Mouse (Mus musculus): ENCODE measurements around the gene Ccdc88a. TPM values are rescaled to one million over a fixed set of nuclear protein-coding genes. Genes with fewer than 3 reads are reported as not detected.
"Not testable (repeated sequence)": the region's sequence is repeated elsewhere in the genome, so short reads cannot be mapped to it uniquely, and the experiment has no call there.

Gene Ccdc88a
- polyA plus RNA-seq, 1 experiment from 2014 or later = 20.9 TPM

- DNase-seq (ENCODE audit: low spot score) (no peak), ATAC-seq (replicated peaks; ENCODE audit: low FRiP score, low TSS enrichment, low read depth) (no peak)
- no peaks in the 10 kb centered on the region for H3K4me1 ChIP-seq (replicated peaks; ENCODE audit: control insufficient read depth, insufficient read depth, low read length)
- H3K27ac ChIP-seq (ENCODE audit: low read depth) = no peak overlapping the region
- H3K9me3 ChIP-seq (ENCODE audit: control insufficient read depth, low read length) = no peaks in the 10 kb centered on the region
- H3K36me3 ChIP-seq (ENCODE audit: control insufficient read depth, insufficient read depth, low read length) = peaks cover 73% of the 10 kb centered on the region
- WGBS = 97% methylated on average over 1 of the region's 1 CpGs
- H3K4me3 ChIP-seq (ENCODE audit: low read depth, low read length) = no peak overlapping the region
- H3K27me3 ChIP-seq (replicated peaks; ENCODE audit: control insufficient read depth, insufficient read depth, low read length) = no peaks in the 10 kb centered on the region
- H3K4me2 ChIP-seq (ENCODE audit: low read length) = no peak overlapping the region
- H3K9ac ChIP-seq (ENCODE audit: low read length) = no peak overlapping the region
These were observed 164.7 kb downstream of the Ccdc88a start for GRCm38 (mm10) chr11:29538201-29538600.

GRCm38 (mm10) chr11:29544225-29544945 is 170.9 kb downstream of the Ccdc88a start:
- WGBS = 86% methylated on average over 3 of the region's 3 CpGs
- H3K9me3 ChIP-seq (ENCODE audit: control insufficient read depth, low read length) = no peaks in the 10 kb centered on the region

GRCm38 (mm10) chr11:29545150-29545752 is 171.8 kb downstream of the Ccdc88a start:
- WGBS = 87% methylated on average over 4 of the region's 4 CpGs
- H3K9me3 ChIP-seq (ENCODE audit: control insufficient read depth, low read length); H3K9ac ChIP-seq (ENCODE audit: low read length); H3K4me3 ChIP-seq (ENCODE audit: low read depth, low read length); H3K27ac ChIP-seq (ENCODE audit: low read depth); ATAC-seq (replicated peaks; ENCODE audit: low FRiP score, low TSS enrichment, low read depth); H3K4me1 ChIP-seq (replicated peaks; ENCODE audit: control insufficient read depth, insufficient read depth, low read length); H3K27me3 ChIP-seq (replicated peaks; ENCODE audit: control insufficient read depth, insufficient read depth, low read length); H3K4me2 ChIP-seq (ENCODE audit: low read length); DNase-seq (ENCODE audit: low spot score): not testable (repeated sequence)
- H3K36me3 ChIP-seq (ENCODE audit: control insufficient read depth, insufficient read depth, low read length) = peaks cover 55% of the 10 kb centered on the region

More at GRCm38 (mm10) chr11:29544225-29544945, 170.9 kb downstream of the Ccdc88a start:
- H3K36me3 ChIP-seq (ENCODE audit: control insufficient read depth, insufficient read depth, low read length) = peaks cover 61% of the 10 kb centered on the region
- no peak overlapping the region for H3K4me3 ChIP-seq (ENCODE audit: low read depth, low read length)
- H3K27ac ChIP-seq (ENCODE audit: low read depth) = no peak overlapping the region
- no peaks in the 10 kb centered on the region for H3K4me1 ChIP-seq (replicated peaks; ENCODE audit: control insufficient read depth, insufficient read depth, low read length)
- H3K4me2 ChIP-seq (ENCODE audit: low read length) = no peak overlapping the region
- H3K9ac ChIP-seq (ENCODE audit: low read length) = no peak overlapping the region
- ATAC-seq (replicated peaks; ENCODE audit: low FRiP score, low TSS enrichment, low read depth) (no peak), DNase-seq (ENCODE audit: low spot score) (no peak)
- no peaks in the 10 kb centered on the region for H3K27me3 ChIP-seq (replicated peaks; ENCODE audit: control insufficient read depth, insufficient read depth, low read length)

GRCm38 (mm10) chr11:29546297-29546696 is 172.8 kb downstream of the Ccdc88a start:
- not testable (repeated sequence) for ATAC-seq (replicated peaks; ENCODE audit: low FRiP score, low TSS enrichment, low read depth); H3K9ac ChIP-seq (ENCODE audit: low read length); H3K27me3 ChIP-seq (replicated peaks; ENCODE audit: control insufficient read depth, insufficient read depth, low read length)

GRCm38 (mm10) chr11:29546762-29547161 is 173.3 kb downstream of the Ccdc88a start:
- Histone ChIP-seq H3K4me2 (ENCODE audit: low read length) (peak overlapping the region; percentile 78), H3K27ac (ENCODE audit: low read depth) (peak overlapping the region; percentile 76; the same call in 1 of the 2 replicates)
- WGBS = 21% methylated on average over 2 of the region's 2 CpGs

More at GRCm38 (mm10) chr11:29546297-29546696, 172.8 kb downstream of the Ccdc88a start:
- Histone ChIP-seq H3K36me3 (ENCODE audit: control insufficient read depth, insufficient read depth, low read length) (peaks cover 46% of the 10 kb centered on the region), H3K4me2 (ENCODE audit: low read length) (peak overlapping the region; percentile 78), H3K4me3 (ENCODE audit: low read depth, low read length) (peak overlapping the region; percentile 96; the same call in 1 of the 2 replicates)
- DNase-seq (ENCODE audit: low spot score); H3K9me3 ChIP-seq (ENCODE audit: control insufficient read depth, low read length); H3K27ac ChIP-seq (ENCODE audit: low read depth); H3K4me1 ChIP-seq (replicated peaks; ENCODE audit: control insufficient read depth, insufficient read depth, low read length): not testable (repeated sequence)
- WGBS = 97% methylated on average over 2 of the region's 2 CpGs

GRCm38 (mm10) chr11:29547249-29547751 is 173.8 kb downstream of the Ccdc88a start:
- H3K9ac ChIP-seq (ENCODE audit: low read length) = peak overlapping the region; percentile 96
- no peaks in the 10 kb centered on the region for H3K9me3 ChIP-seq (ENCODE audit: control insufficient read depth, low read length)
- WGBS = under 1% methylated on average over 27 of the region's 27 CpGs
- ATAC-seq (replicated peaks; ENCODE audit: low FRiP score, low TSS enrichment, low read depth) = peak; percentile 47; the same call in 1 of the 2 replicates
- H3K36me3 ChIP-seq (ENCODE audit: control insufficient read depth, insufficient read depth, low read length) = peaks cover 36% of the 10 kb centered on the region
- H3K4me2 ChIP-seq (ENCODE audit: low read length) = peak overlapping the region; percentile 78
- peak overlapping the region; percentile 76 for H3K27ac ChIP-seq (ENCODE audit: low read depth)
- no peaks in the 10 kb centered on the region for H3K27me3 ChIP-seq (replicated peaks; ENCODE audit: control insufficient read depth, insufficient read depth, low read length)
- no peaks in the 10 kb centered on the region for H3K4me1 ChIP-seq (replicated peaks; ENCODE audit: control insufficient read depth, insufficient read depth, low read length)
- no peak for DNase-seq (ENCODE audit: low spot score)
- H3K4me3 ChIP-seq (ENCODE audit: low read depth, low read length) = peak overlapping the region; percentile 96

More at GRCm38 (mm10) chr11:29546762-29547161, 173.3 kb downstream of the Ccdc88a start:
- Histone ChIP-seq H3K9ac (ENCODE audit: low read length) (peak overlapping the region; percentile 96), H3K4me3 (ENCODE audit: low read depth, low read length) (peak overlapping the region; percentile 96), H3K36me3 (ENCODE audit: control insufficient read depth, insufficient read depth, low read length) (peaks cover 41% of the 10 kb centered on the region), H3K9me3 (ENCODE audit: control insufficient read depth, low read length) (no peaks in the 10 kb centered on the region), H3K4me1 (replicated peaks; ENCODE audit: control insufficient read depth, insufficient read depth, low read length) (no peaks in the 10 kb centered on the region), H3K27me3 (replicated peaks; ENCODE audit: control insufficient read depth, insufficient read depth, low read length) (no peaks in the 10 kb centered on the region)
- DNase-seq (ENCODE audit: low spot score) = no peak
- ATAC-seq (replicated peaks; ENCODE audit: low FRiP score, low TSS enrichment, low read depth) = no peak

- no peaks in the 10 kb centered on the region for H3K27me3 ChIP-seq (replicated peaks; ENCODE audit: control insufficient read depth, insufficient read depth, low read length)
- H3K4me3 ChIP-seq (ENCODE audit: low read depth, low read length) = peak within 1 kb of the TSS; percentile 96
- peak within 1 kb of the TSS; percentile 96 for H3K9ac ChIP-seq (ENCODE audit: low read length)
- peak within 1 kb of the TSS; percentile 78 for H3K4me2 ChIP-seq (ENCODE audit: low read length)
- ATAC-seq (replicated peaks; ENCODE audit: low FRiP score, low TSS enrichment, low read depth) (peak; percentile 97), DNase-seq (ENCODE audit: low spot score) (peak; percentile 99)
- H3K36me3 ChIP-seq (ENCODE audit: control insufficient read depth, insufficient read depth, low read length) = peaks cover 34% of the 10 kb centered on the region
- no peaks in the 10 kb centered on the region for H3K9me3 ChIP-seq (ENCODE audit: control insufficient read depth, low read length)
- under 1% methylated on average over 46 of the region's 46 CpGs for WGBS
- H3K27ac ChIP-seq (ENCODE audit: low read depth) = peak within 1 kb of the TSS; percentile 76
- no peaks in the 10 kb centered on the region for H3K4me1 ChIP-seq (replicated peaks; ENCODE audit: control insufficient read depth, insufficient read depth, low read length)
These were observed 174.5 kb downstream of the Ccdc88a start, which contains the start of the genes Clhc1 and Rps27a for GRCm38 (mm10) chr11:29547752-29548503. Clhc1 (plus strand) TSS chr11:29547950. Rps27a (minus strand) TSS chr11:29548109.

Data from intestine, embryonic 14.5 days (tissue).